Mouse (Mus musculus): ENCODE results near the gene Ano4. TPM values are rescaled to one million over a fixed set of nuclear protein-coding genes. Genes with fewer than 3 reads are reported as not detected.

Gene Ano4
- total and polyA plus RNA-seq, 2 experiments: 0.09 TPM; not detected in 1

DNA sequence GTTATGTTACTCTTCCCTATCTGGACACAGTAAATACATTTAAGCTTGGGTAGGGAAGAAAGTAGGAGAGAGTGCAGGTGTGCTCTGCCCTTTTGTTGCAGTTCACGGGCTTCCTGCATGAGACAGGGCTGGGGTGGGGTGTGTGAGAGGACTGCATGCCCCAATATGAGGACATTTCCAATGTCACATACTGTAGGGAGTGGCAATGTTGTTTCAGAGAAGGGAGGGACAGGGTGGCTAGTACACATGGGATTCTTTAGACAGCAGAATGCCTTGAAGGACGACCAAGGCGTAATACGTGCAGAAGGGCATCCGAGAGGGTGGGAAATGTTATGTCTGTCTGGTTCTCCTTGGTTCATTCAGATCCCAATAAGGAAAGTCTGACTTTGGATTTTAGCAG lies 18.2 kb downstream of the Ano4 start:
- H3K79me2 ChIP-seq (ENCODE audit: control insufficient read depth, insufficient read depth, low read length): no peaks in the 10 kb centered on the region
- no peaks in the 10 kb centered on the region for H3K4me1 ChIP-seq (ENCODE audit: control insufficient read depth, insufficient read depth, low read length)
- H3K36me3 ChIP-seq (ENCODE audit: control insufficient read depth, insufficient read depth, low read length): no peaks in the 10 kb centered on the region
- no peak overlapping the region for H3K4me3 ChIP-seq (ENCODE audit: insufficient read depth, low read depth, low read length)
- H3K27ac ChIP-seq (replicated peaks; ENCODE audit: insufficient read depth, low read depth, low read length): no peak overlapping the region
- no peak for TF ChIP-seq POLR2A (IDR thresholded peaks at IDR 0.05; ENCODE audit: extremely low read depth, insufficient read depth, low read length)
- no peak for TF ChIP-seq CTCF (IDR thresholded peaks at IDR 0.05; ENCODE audit: low read depth, low read length)
- H3K9ac ChIP-seq (ENCODE audit: low read depth, low read length): no peak overlapping the region
- no peaks in the 10 kb centered on the region for H3K27me3 ChIP-seq (ENCODE audit: control insufficient read depth, insufficient read depth, low read length)
- WGBS: 90% methylated on average over 5 of the region's 5 CpGs
- DNase-seq (ENCODE audit: extremely low read depth, low read depth, low spot score): no peak

DNA sequence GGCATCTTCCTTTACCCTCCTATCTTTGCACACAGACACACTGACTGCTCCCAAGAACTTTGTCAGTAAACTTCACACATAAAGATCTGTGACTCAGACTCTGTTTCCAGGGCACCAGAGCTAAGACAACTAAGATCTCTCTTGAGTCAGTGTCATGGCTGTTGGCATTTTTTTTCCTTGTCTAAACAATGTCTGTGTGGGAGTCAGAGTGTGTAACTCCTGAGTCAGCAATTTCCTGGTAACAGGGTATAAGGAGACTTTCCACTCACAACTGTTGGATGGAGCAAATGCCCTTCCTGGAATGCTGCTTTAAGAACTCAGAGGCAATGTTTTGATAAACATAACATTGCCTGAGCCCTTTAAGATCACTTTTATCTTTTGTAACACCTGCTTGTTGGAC lies 37.0 kb downstream of the Ano4 start:
- TF ChIP-seq CTCF (IDR thresholded peaks at IDR 0.05; ENCODE audit: low read depth, low read length) (no peak), POLR2A (IDR thresholded peaks at IDR 0.05; ENCODE audit: extremely low read depth, insufficient read depth, low read length) (no peak)
- Histone ChIP-seq H3K79me2 (ENCODE audit: control insufficient read depth, insufficient read depth, low read length) (no peaks in the 10 kb centered on the region), H3K4me3 (ENCODE audit: insufficient read depth, low read depth, low read length) (no peak overlapping the region), H3K27ac (replicated peaks; ENCODE audit: insufficient read depth, low read depth, low read length) (no peak overlapping the region), H3K27me3 (ENCODE audit: control insufficient read depth, insufficient read depth, low read length) (no peaks in the 10 kb centered on the region), H3K9ac (ENCODE audit: low read depth, low read length) (no peak overlapping the region), H3K36me3 (ENCODE audit: control insufficient read depth, insufficient read depth, low read length) (no peaks in the 10 kb centered on the region), H3K4me1 (ENCODE audit: control insufficient read depth, insufficient read depth, low read length) (no peaks in the 10 kb centered on the region)
- no peak for DNase-seq (ENCODE audit: extremely low read depth, low read depth, low spot score)

DNA sequence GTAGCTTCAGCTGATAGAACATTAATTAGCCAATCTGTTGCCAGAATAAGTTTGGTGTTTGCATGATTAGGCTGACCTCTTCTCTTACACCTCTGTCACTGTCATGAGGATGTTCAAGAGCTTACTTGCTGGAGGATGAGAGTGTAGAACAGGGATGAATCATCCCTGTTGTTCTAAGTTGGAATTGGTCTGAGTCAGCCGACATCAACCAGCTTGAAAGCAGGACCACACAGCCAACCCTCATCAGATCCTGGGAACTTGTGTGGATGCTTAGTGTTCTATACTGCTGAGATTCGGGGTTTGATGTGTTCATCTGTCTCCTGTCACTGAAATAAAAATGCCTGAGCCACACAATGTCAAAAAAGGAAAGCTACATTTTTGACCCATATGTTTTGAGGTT lies 44.2 kb downstream of the Ano4 start:
- Histone ChIP-seq H3K4me3 (ENCODE audit: insufficient read depth, low read depth, low read length) (no peak overlapping the region), H3K36me3 (ENCODE audit: control insufficient read depth, insufficient read depth, low read length) (no peaks in the 10 kb centered on the region), H3K27ac (replicated peaks; ENCODE audit: insufficient read depth, low read depth, low read length) (no peak overlapping the region), H3K79me2 (ENCODE audit: control insufficient read depth, insufficient read depth, low read length) (no peaks in the 10 kb centered on the region), H3K27me3 (ENCODE audit: control insufficient read depth, insufficient read depth, low read length) (no peaks in the 10 kb centered on the region), H3K4me1 (ENCODE audit: control insufficient read depth, insufficient read depth, low read length) (no peaks in the 10 kb centered on the region), H3K9ac (ENCODE audit: low read depth, low read length) (no peak overlapping the region)
- no peak for DNase-seq (ENCODE audit: extremely low read depth, low read depth, low spot score)
- WGBS: 66% methylated on average over 2 of the region's 2 CpGs
- TF ChIP-seq POLR2A (IDR thresholded peaks at IDR 0.05; ENCODE audit: extremely low read depth, insufficient read depth, low read length): no peak
- TF ChIP-seq CTCF (IDR thresholded peaks at IDR 0.05; ENCODE audit: low read depth, low read length): no peak

- 72% methylated on average over 3 of the region's 3 CpGs for WGBS
- no peak overlapping the region for H3K4me3 ChIP-seq (ENCODE audit: insufficient read depth, low read depth, low read length)
- H3K4me1 ChIP-seq (ENCODE audit: control insufficient read depth, insufficient read depth, low read length): no peaks in the 10 kb centered on the region
- H3K9ac ChIP-seq (ENCODE audit: low read depth, low read length): no peak overlapping the region
- no peaks in the 10 kb centered on the region for H3K36me3 ChIP-seq (ENCODE audit: control insufficient read depth, insufficient read depth, low read length)
- DNase-seq (ENCODE audit: extremely low read depth, low read depth, low spot score): no peak
- no peak overlapping the region for H3K27ac ChIP-seq (replicated peaks; ENCODE audit: insufficient read depth, low read depth, low read length)
- no peak for TF ChIP-seq CTCF (IDR thresholded peaks at IDR 0.05; ENCODE audit: low read depth, low read length)
- TF ChIP-seq POLR2A (IDR thresholded peaks at IDR 0.05; ENCODE audit: extremely low read depth, insufficient read depth, low read length): no peak
- no peaks in the 10 kb centered on the region for H3K79me2 ChIP-seq (ENCODE audit: control insufficient read depth, insufficient read depth, low read length)
- no peaks in the 10 kb centered on the region for H3K27me3 ChIP-seq (ENCODE audit: control insufficient read depth, insufficient read depth, low read length)
Observed at GRCm38 (mm10) chr10:89292784-89293183, 51.8 kb downstream of the Ano4 start.

DNA sequence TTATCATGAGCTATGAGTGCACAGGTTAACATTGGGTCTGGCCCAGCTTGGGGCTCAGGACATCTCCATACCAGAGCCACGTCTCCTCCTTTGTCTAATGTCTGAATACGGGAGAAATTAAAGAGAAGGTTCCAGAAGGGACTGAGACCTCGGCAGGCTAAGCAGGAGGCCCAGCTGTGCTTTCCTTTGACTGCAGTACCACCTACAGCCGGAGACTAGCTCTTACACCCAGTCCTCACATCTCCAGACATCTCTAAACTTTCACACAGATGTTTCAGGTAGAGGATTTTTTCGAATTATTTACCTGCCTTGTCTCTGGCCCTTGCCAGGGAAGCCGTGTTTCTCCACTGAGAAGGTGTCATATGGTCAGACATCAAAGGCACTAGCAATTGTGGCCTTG lies 53.9 kb downstream of the Ano4 start:
- no peak for DNase-seq (ENCODE audit: extremely low read depth, low read depth, low spot score)
- H3K36me3 ChIP-seq (ENCODE audit: control insufficient read depth, insufficient read depth, low read length): no peaks in the 10 kb centered on the region
- no peak overlapping the region for H3K4me3 ChIP-seq (ENCODE audit: insufficient read depth, low read depth, low read length)
- no peaks in the 10 kb centered on the region for H3K79me2 ChIP-seq (ENCODE audit: control insufficient read depth, insufficient read depth, low read length)
- 61% methylated on average over 6 of the region's 6 CpGs for WGBS
- H3K27ac ChIP-seq (replicated peaks; ENCODE audit: insufficient read depth, low read depth, low read length): no peak overlapping the region
- H3K9ac ChIP-seq (ENCODE audit: low read depth, low read length): no peak overlapping the region
- H3K4me1 ChIP-seq (ENCODE audit: control insufficient read depth, insufficient read depth, low read length): no peaks in the 10 kb centered on the region
- no peak for TF ChIP-seq POLR2A (IDR thresholded peaks at IDR 0.05; ENCODE audit: extremely low read depth, insufficient read depth, low read length)
- TF ChIP-seq CTCF (IDR thresholded peaks at IDR 0.05; ENCODE audit: low read depth, low read length): no peak
- no peaks in the 10 kb centered on the region for H3K27me3 ChIP-seq (ENCODE audit: control insufficient read depth, insufficient read depth, low read length)

- H3K79me2 ChIP-seq (ENCODE audit: control insufficient read depth, insufficient read depth, low read length): no peaks in the 10 kb centered on the region
- no peaks in the 10 kb centered on the region for H3K36me3 ChIP-seq (ENCODE audit: control insufficient read depth, insufficient read depth, low read length)
- H3K4me1 ChIP-seq (ENCODE audit: control insufficient read depth, insufficient read depth, low read length): no peaks in the 10 kb centered on the region
- no peak for DNase-seq (ENCODE audit: extremely low read depth, low read depth, low spot score)
- no peak for TF ChIP-seq CTCF (IDR thresholded peaks at IDR 0.05; ENCODE audit: low read depth, low read length)
- no peak for TF ChIP-seq POLR2A (IDR thresholded peaks at IDR 0.05; ENCODE audit: extremely low read depth, insufficient read depth, low read length)
- H3K27me3 ChIP-seq (ENCODE audit: control insufficient read depth, insufficient read depth, low read length): no peaks in the 10 kb centered on the region
- no peak overlapping the region for H3K4me3 ChIP-seq (ENCODE audit: insufficient read depth, low read depth, low read length)
- H3K9ac ChIP-seq (ENCODE audit: low read depth, low read length): no peak overlapping the region
- H3K27ac ChIP-seq (replicated peaks; ENCODE audit: insufficient read depth, low read depth, low read length): no peak overlapping the region
- 84% methylated on average over 4 of the region's 4 CpGs for WGBS
Observed at GRCm38 (mm10) chr10:89289290-89289689, 55.3 kb downstream of the Ano4 start.
